30 mouse cellular contexts compared by ENCODE assay signal in genomic region chr5:118436035-118436434, GRCm38 (mm10).
A peak's percentile ranks its signal among the peaks of the same experiment; 100 is the strongest.
DNase-seq lines count a peak whose midpoint lies in the region; ATAC-seq lines count a peak whose summit lies in the region.
"Had no signal": no experiment of that assay in that cellular context is flagged by ENCODE, and none has a peak within 500 bp of the region (broad histone marks: within the 10 kb centered on the region; RNA-seq: fewer than 3 reads in every experiment).

No protein-coding gene starts in this region.

- peaks cover 25% of the 10 kb centered on the region for H3K4me1 ChIP-seq in heart, embryonic 10.5 days
- H3K4me1 ChIP-seq in midbrain, embryonic 15.5 days = peaks cover 13% of the 10 kb centered on the region
- peaks cover 6% of the 10 kb centered on the region for H3K4me1 ChIP-seq in forebrain, embryonic 14.5 days (ENCODE audit: control insufficient read depth, insufficient read depth, low read length)

- peaks cover 60% of the 10 kb centered on the region for H3K27me3 ChIP-seq in heart, embryonic 10.5 days (ENCODE audit: insufficient read depth, poor library complexity, severe bottlenecking)
- H3K27me3 ChIP-seq in midbrain, embryonic 15.5 days (replicated peaks) = peaks cover 24% of the 10 kb centered on the region
- 0 out of 2 replicates have a peak, but pooled peaks cover 8% of the 10 kb centered on the region for H3K27me3 ChIP-seq in forebrain, embryonic 14.5 days (replicated peaks; ENCODE audit: control insufficient read depth, insufficient read depth, low read length)
- H3K27me3 ChIP-seq: CH12.LX, Patski had no signal

- 0 out of 4 replicates have a peak, but pooled peaks have one; percentile 17 to 32 for ATAC-seq in hematopoietic stem cell, adult 5-6 weeks (replicated peaks in 1 of 2; ENCODE audit: insufficient read depth in 1 of 2, low FRiP score in 2 of 2, low TSS enrichment in 1 of 2, low read depth in 1 of 2, poor library complexity in 2 of 2, severe bottlenecking in 2 of 2)
- ATAC-seq in midbrain, embryonic 15.5 days (replicated peaks) = no peak
- ATAC-seq in forebrain, embryonic 14.5 days = no peak
- ATAC-seq: activated CD4-positive, CD25-positive, alpha-beta regulatory T cell, adult 4 months; CD4-positive, CD25-positive, alpha-beta regulatory T cell, adult 4 months; forebrain, embryonic 15.5 days; forebrain, postnatal 0 days; Patski had no signal

- WGBS in heart, embryonic 10.5 days = 14% methylated on average over 9 of the region's 9 CpGs
- WGBS in midbrain, embryonic 15.5 days = 28% methylated on average over 9 of the region's 9 CpGs
- 27% methylated on average over 9 of the region's 9 CpGs for WGBS in forebrain, embryonic 14.5 days

- no peak overlapping the region for H3K4me2 ChIP-seq in midbrain, embryonic 15.5 days
- no peak overlapping the region for H3K4me2 ChIP-seq in forebrain, embryonic 14.5 days (ENCODE audit: low read length)
- H3K4me2 ChIP-seq: forebrain, embryonic 15.5 days had no signal

- no peaks in the 10 kb centered on the region for H3K9me3 ChIP-seq in heart, embryonic 10.5 days
- H3K9me3 ChIP-seq in midbrain, embryonic 15.5 days = no peaks in the 10 kb centered on the region
- no peaks in the 10 kb centered on the region for H3K9me3 ChIP-seq in forebrain, embryonic 14.5 days (replicated peaks; ENCODE audit: control insufficient read depth, low read length)
- H3K9me3 ChIP-seq: embryonic facial prominence, embryonic 13.5 days; embryonic facial prominence, embryonic 15.5 days; forebrain, embryonic 10.5 days; forebrain, embryonic 12.5 days; forebrain, embryonic 15.5 days had no signal

- H3K27ac ChIP-seq in heart, embryonic 10.5 days = no peak overlapping the region
- H3K27ac ChIP-seq in midbrain, embryonic 15.5 days = no peak overlapping the region
- no peak overlapping the region for H3K27ac ChIP-seq in forebrain, embryonic 14.5 days (ENCODE audit: low read depth, low read length)
- H3K27ac ChIP-seq: embryonic facial prominence, embryonic 13.5 days; forebrain, embryonic 12.5 days had no signal

- no peak overlapping the region for H3K9ac ChIP-seq in midbrain, embryonic 15.5 days
- no peak overlapping the region for H3K9ac ChIP-seq in forebrain, embryonic 14.5 days (ENCODE audit: low read length)
- H3K9ac ChIP-seq: embryonic facial prominence, embryonic 13.5 days; embryonic facial prominence, embryonic 15.5 days; forebrain, embryonic 12.5 days; forebrain, postnatal 0 days had no signal

- no peak for DNase-seq in heart, embryonic 10.5 days (ENCODE audit: low spot score)
- no peak for DNase-seq in heart, adult 11 months
- DNase-seq in ES-CJ7 (ENCODE audit: low read depth, low spot score) (peak; percentile 66), ZHBTc4 (ENCODE audit: low read depth, low spot score) (peak; percentile 62)
- DNase-seq in forebrain, embryonic 14.5 days (ENCODE audit: low spot score) = no peak
- DNase-seq in kidney, postnatal 4 days = no peak
- DNase-seq: adrenal gland, adult 8-10 months; adrenal gland, postnatal 14 days; adrenal gland, postnatal 36 days; B cell, adult 2 months; cerebellum, adult 11-12 months; cerebellum, adult 8-10 months; cerebellum, adult 9-11 months; cerebellum, postnatal 14 days; cerebellum, postnatal 36 days; embryo, embryonic 11 days; forebrain, postnatal 0 days had no signal

- H3K4me3 ChIP-seq in heart, embryonic 10.5 days = peak overlapping the region; percentile 51; the same call in 1 of the 2 replicates
- H3K4me3 ChIP-seq in midbrain, embryonic 15.5 days = no peak overlapping the region
- no peak overlapping the region for H3K4me3 ChIP-seq in forebrain, embryonic 14.5 days (ENCODE audit: low read depth, low read length)
- H3K4me3 ChIP-seq: embryonic facial prominence, embryonic 13.5 days; embryonic facial prominence, embryonic 15.5 days; erythroblast, embryonic 14.5 days; forebrain, embryonic 12.5 days; forebrain, embryonic 15.5 days had no signal

- no peaks in the 10 kb centered on the region for H3K36me3 ChIP-seq in heart, embryonic 10.5 days
- no peaks in the 10 kb centered on the region for H3K36me3 ChIP-seq in midbrain, embryonic 15.5 days (replicated peaks)
- H3K36me3 ChIP-seq in forebrain, embryonic 14.5 days (ENCODE audit: control insufficient read depth, insufficient read depth, low read length) = no peaks in the 10 kb centered on the region
- H3K36me3 ChIP-seq: embryonic facial prominence, embryonic 13.5 days; embryonic facial prominence, embryonic 15.5 days; forebrain, embryonic 10.5 days; forebrain, embryonic 12.5 days; forebrain, embryonic 15.5 days; G1E had no signal

Comparison
In these comparisons a context has a peak if more than half of its experiments do, and no peak if none do; other contexts are left out.
1. DNase-seq: peak in ES-CJ7 (single experiment) and ZHBTc4 (single experiment); none in heart, embryonic 10.5 days (single experiment), heart, adult 11 months (single experiment), forebrain, embryonic 14.5 days (single experiment) and kidney, postnatal 4 days (0 of 2).
2. ATAC-seq: peak in hematopoietic stem cell, adult 5-6 weeks (2 of 2); none in midbrain, embryonic 15.5 days (single experiment) and forebrain, embryonic 14.5 days (single experiment).